Mouse (Mus musculus): ENCODE results near the gene Slc6a2. TPM values are rescaled to one million over a fixed set of nuclear protein-coding genes. Genes with fewer than 3 reads are reported as not detected.

Gene Slc6a2
- polyA plus RNA-seq, 1 experiment: 0.13 TPM

- Histone ChIP-seq H3K4me3 (ENCODE audit: low read depth, low read length) (no peak overlapping the region), H3K27ac (ENCODE audit: insufficient read depth, low read length) (no peak overlapping the region), H3K9ac (ENCODE audit: low read depth, poor library complexity, severe bottlenecking) (no peak overlapping the region), H3K36me3 (ENCODE audit: control insufficient read depth, insufficient read depth, low read length, poor library complexity, severe bottlenecking) (no peaks in the 10 kb centered on the region), H3K27me3 (ENCODE audit: control insufficient read depth, insufficient read depth, low read length, poor library complexity, severe bottlenecking) (no peaks in the 10 kb centered on the region), H3K4me1 (ENCODE audit: control insufficient read depth, insufficient read depth, low read length) (no peaks in the 10 kb centered on the region), H3K9me3 (replicated peaks; ENCODE audit: control insufficient read depth, insufficient read depth, low read length, poor library complexity, severe bottlenecking) (no peaks in the 10 kb centered on the region)
- no peak for TF ChIP-seq CTCF (IDR thresholded peaks at IDR 0.05; ENCODE audit: low read depth, low read length)
- no peak for TF ChIP-seq POLR2A (IDR thresholded peaks at IDR 0.05; ENCODE audit: insufficient read depth, low read length)
- no peak for TF ChIP-seq EP300 (IDR thresholded peaks at IDR 0.05; ENCODE audit: insufficient read depth, low read depth, low read length)
Measured at GRCm38 (mm10) chr8:93030664-93031063, 70.8 kb downstream of the Slc6a2 start.

GRCm38 (mm10) chr8:93038831-93039230 lies 79.0 kb downstream of the Slc6a2 start:
- H3K4me3 ChIP-seq (ENCODE audit: low read depth, low read length): no peak overlapping the region
- H3K36me3 ChIP-seq (ENCODE audit: control insufficient read depth, insufficient read depth, low read length, poor library complexity, severe bottlenecking): no peaks in the 10 kb centered on the region
- H3K4me1 ChIP-seq (ENCODE audit: control insufficient read depth, insufficient read depth, low read length): no peaks in the 10 kb centered on the region
- H3K9ac ChIP-seq (ENCODE audit: low read depth, poor library complexity, severe bottlenecking): no peak overlapping the region
- no peaks in the 10 kb centered on the region for H3K9me3 ChIP-seq (replicated peaks; ENCODE audit: control insufficient read depth, insufficient read depth, low read length, poor library complexity, severe bottlenecking)
- H3K27ac ChIP-seq (ENCODE audit: insufficient read depth, low read length): no peak overlapping the region
- TF ChIP-seq POLR2A (IDR thresholded peaks at IDR 0.05; ENCODE audit: insufficient read depth, low read length) (no peak), CTCF (IDR thresholded peaks at IDR 0.05; ENCODE audit: low read depth, low read length) (no peak), EP300 (IDR thresholded peaks at IDR 0.05; ENCODE audit: insufficient read depth, low read depth, low read length) (no peak)
- no peaks in the 10 kb centered on the region for H3K27me3 ChIP-seq (ENCODE audit: control insufficient read depth, insufficient read depth, low read length, poor library complexity, severe bottlenecking)

- no peaks in the 10 kb centered on the region for H3K9me3 ChIP-seq (replicated peaks; ENCODE audit: control insufficient read depth, insufficient read depth, low read length, poor library complexity, severe bottlenecking)
- no peaks in the 10 kb centered on the region for H3K4me1 ChIP-seq (ENCODE audit: control insufficient read depth, insufficient read depth, low read length)
- TF ChIP-seq CTCF (IDR thresholded peaks at IDR 0.05; ENCODE audit: low read depth, low read length) (no peak), POLR2A (IDR thresholded peaks at IDR 0.05; ENCODE audit: insufficient read depth, low read length) (no peak), EP300 (IDR thresholded peaks at IDR 0.05; ENCODE audit: insufficient read depth, low read depth, low read length) (no peak)
- H3K27me3 ChIP-seq (ENCODE audit: control insufficient read depth, insufficient read depth, low read length, poor library complexity, severe bottlenecking): no peaks in the 10 kb centered on the region
- no peaks in the 10 kb centered on the region for H3K36me3 ChIP-seq (ENCODE audit: control insufficient read depth, insufficient read depth, low read length, poor library complexity, severe bottlenecking)
- no peak overlapping the region for H3K9ac ChIP-seq (ENCODE audit: low read depth, poor library complexity, severe bottlenecking)
- H3K4me3 ChIP-seq (ENCODE audit: low read depth, low read length): no peak overlapping the region
- no peak overlapping the region for H3K27ac ChIP-seq (ENCODE audit: insufficient read depth, low read length)
Measured at GRCm38 (mm10) chr8:93040256-93040655, 80.4 kb downstream of the Slc6a2 start.

- Histone ChIP-seq H3K9me3 (replicated peaks; ENCODE audit: control insufficient read depth, insufficient read depth, low read length, poor library complexity, severe bottlenecking) (no peaks in the 10 kb centered on the region), H3K27ac (ENCODE audit: insufficient read depth, low read length) (no peak overlapping the region), H3K9ac (ENCODE audit: low read depth, poor library complexity, severe bottlenecking) (no peak overlapping the region), H3K27me3 (ENCODE audit: control insufficient read depth, insufficient read depth, low read length, poor library complexity, severe bottlenecking) (no peaks in the 10 kb centered on the region), H3K4me1 (ENCODE audit: control insufficient read depth, insufficient read depth, low read length) (no peaks in the 10 kb centered on the region), H3K4me3 (ENCODE audit: low read depth, low read length) (no peak overlapping the region), H3K36me3 (ENCODE audit: control insufficient read depth, insufficient read depth, low read length, poor library complexity, severe bottlenecking) (no peaks in the 10 kb centered on the region)
- no peak for TF ChIP-seq EP300 (IDR thresholded peaks at IDR 0.05; ENCODE audit: insufficient read depth, low read depth, low read length)
- TF ChIP-seq CTCF (IDR thresholded peaks at IDR 0.05; ENCODE audit: low read depth, low read length): no peak
- TF ChIP-seq POLR2A (IDR thresholded peaks at IDR 0.05; ENCODE audit: insufficient read depth, low read length): no peak
Measured at GRCm38 (mm10) chr8:93040776-93041567, 81.1 kb downstream of the Slc6a2 start.

- Histone ChIP-seq H3K9me3 (replicated peaks; ENCODE audit: control insufficient read depth, insufficient read depth, low read length, poor library complexity, severe bottlenecking) (0 out of 2 replicates have a peak, but pooled peaks cover 2% of the 10 kb centered on the region), H3K4me1 (ENCODE audit: control insufficient read depth, insufficient read depth, low read length) (no peaks in the 10 kb centered on the region), H3K9ac (ENCODE audit: low read depth, poor library complexity, severe bottlenecking) (no peak overlapping the region), H3K27ac (ENCODE audit: insufficient read depth, low read length) (no peak overlapping the region), H3K27me3 (ENCODE audit: control insufficient read depth, insufficient read depth, low read length, poor library complexity, severe bottlenecking) (no peaks in the 10 kb centered on the region), H3K4me3 (ENCODE audit: low read depth, low read length) (no peak overlapping the region), H3K36me3 (ENCODE audit: control insufficient read depth, insufficient read depth, low read length, poor library complexity, severe bottlenecking) (no peaks in the 10 kb centered on the region)
- no peak for TF ChIP-seq POLR2A (IDR thresholded peaks at IDR 0.05; ENCODE audit: insufficient read depth, low read length)
- no peak for TF ChIP-seq EP300 (IDR thresholded peaks at IDR 0.05; ENCODE audit: insufficient read depth, low read depth, low read length)
- TF ChIP-seq CTCF (IDR thresholded peaks at IDR 0.05; ENCODE audit: low read depth, low read length): no peak
Measured at GRCm38 (mm10) chr8:93043083-93043482, 83.2 kb downstream of the Slc6a2 start.

GRCm38 (mm10) chr8:93048092-93048491 lies 88.2 kb downstream of the Slc6a2 start, which contains the start of gene Ces1a:
TSS of gene Ces1a (minus strand) at chr8:93048192.
- Histone ChIP-seq H3K4me3 (ENCODE audit: low read depth, low read length) (no peak within 1 kb of the TSS), H3K27me3 (ENCODE audit: control insufficient read depth, insufficient read depth, low read length, poor library complexity, severe bottlenecking) (no peaks in the 10 kb centered on the region), H3K4me1 (ENCODE audit: control insufficient read depth, insufficient read depth, low read length) (no peaks in the 10 kb centered on the region), H3K27ac (ENCODE audit: insufficient read depth, low read length) (no peak within 1 kb of the TSS), H3K9me3 (replicated peaks; ENCODE audit: control insufficient read depth, insufficient read depth, low read length, poor library complexity, severe bottlenecking) (peaks cover 24% of the 10 kb centered on the region), H3K9ac (ENCODE audit: low read depth, poor library complexity, severe bottlenecking) (no peak within 1 kb of the TSS), H3K36me3 (ENCODE audit: control insufficient read depth, insufficient read depth, low read length, poor library complexity, severe bottlenecking) (no peaks in the 10 kb centered on the region)
- no peak for TF ChIP-seq CTCF (IDR thresholded peaks at IDR 0.05; ENCODE audit: low read depth, low read length)
- no peak for TF ChIP-seq EP300 (IDR thresholded peaks at IDR 0.05; ENCODE audit: insufficient read depth, low read depth, low read length)
- TF ChIP-seq POLR2A (IDR thresholded peaks at IDR 0.05; ENCODE audit: insufficient read depth, low read length): no peak

All from ES-Bruce4 (cell line).